Mouse (Mus musculus): ENCODE results near the gene Hist1h2ad. TPM values are rescaled to one million over a fixed set of nuclear protein-coding genes. Genes with fewer than 3 reads are reported as not detected.
"Not testable (repeated sequence)": the region's sequence is repeated elsewhere in the genome, so short reads cannot be mapped to it uniquely, and the experiment has no call there.

Hist1h2ad gene
- total RNA-seq, 2 experiments from 2014 or later = 9.0 to 9.1 TPM

DNA sequence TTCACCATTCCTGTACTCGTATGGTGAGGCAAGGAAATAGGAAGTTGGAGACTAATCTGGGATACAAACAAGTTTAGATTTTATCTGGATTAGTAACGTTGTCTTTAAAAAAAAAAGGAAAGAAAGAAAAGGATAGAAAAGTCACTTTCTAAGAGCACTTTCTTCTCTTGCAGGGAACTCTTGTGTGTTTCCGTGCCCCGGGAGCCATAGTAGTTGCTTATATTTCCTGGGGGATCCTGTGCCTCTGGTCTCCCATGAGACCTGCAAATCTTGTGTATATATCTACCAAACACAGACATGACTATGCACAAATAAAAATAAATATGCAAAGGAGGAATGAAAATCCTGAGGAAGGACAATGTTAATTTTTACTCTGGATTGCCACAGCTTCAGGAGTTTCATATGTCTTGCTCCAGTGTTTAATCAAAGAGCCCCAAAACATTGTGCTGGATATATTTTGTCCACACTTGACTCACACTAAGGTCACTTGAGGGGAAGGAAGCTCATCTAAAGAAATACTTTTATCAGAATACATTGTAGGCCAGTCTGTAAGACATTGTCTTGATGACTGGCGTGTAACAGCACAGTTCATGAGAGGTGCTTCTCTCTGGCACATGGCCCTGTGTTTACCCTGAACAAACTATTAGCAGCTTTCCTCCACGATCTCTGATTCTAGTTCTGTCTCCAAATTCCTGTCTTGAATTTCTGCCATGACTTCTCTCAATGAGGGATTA is 2.9 kb downstream of the Hist1h2ad start:
- intact Hi-C loops (cut with DNase I) = loop anchor here (5.0 kb wide), 1 partner anchor 180 kb away; the partner anchor contains the start of gene Hist1h4b
- DNase-seq (ENCODE audit: low spot score in 2 of 2) = no peak

DNA sequence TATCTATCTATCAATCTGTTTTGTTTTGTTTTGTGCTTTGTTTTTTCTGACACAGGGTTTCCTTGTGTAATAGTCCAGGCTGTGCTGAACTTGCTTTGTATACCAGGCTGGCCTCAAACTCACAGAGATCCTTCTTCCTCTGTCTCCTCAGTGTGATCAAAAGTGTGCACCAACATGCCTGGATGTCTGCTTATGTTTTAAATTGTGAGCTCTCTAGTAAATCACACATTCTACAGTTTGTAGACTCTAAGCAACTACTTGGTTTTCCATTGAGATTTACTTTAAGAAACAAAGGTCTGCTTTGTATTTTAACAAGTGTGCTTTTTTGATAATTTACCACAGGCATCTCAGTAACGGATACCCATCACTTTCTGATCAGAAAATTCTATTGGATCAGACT is 3.7 kb downstream of the Hist1h2ad start:
- intact Hi-C loops (cut with DNase I) = loop anchor here (5.0 kb wide), 1 partner anchor 179 kb away; the partner anchor contains the start of gene Hist1h4b
- DNase-seq (ENCODE audit: low spot score in 2 of 2) = no peak

DNA sequence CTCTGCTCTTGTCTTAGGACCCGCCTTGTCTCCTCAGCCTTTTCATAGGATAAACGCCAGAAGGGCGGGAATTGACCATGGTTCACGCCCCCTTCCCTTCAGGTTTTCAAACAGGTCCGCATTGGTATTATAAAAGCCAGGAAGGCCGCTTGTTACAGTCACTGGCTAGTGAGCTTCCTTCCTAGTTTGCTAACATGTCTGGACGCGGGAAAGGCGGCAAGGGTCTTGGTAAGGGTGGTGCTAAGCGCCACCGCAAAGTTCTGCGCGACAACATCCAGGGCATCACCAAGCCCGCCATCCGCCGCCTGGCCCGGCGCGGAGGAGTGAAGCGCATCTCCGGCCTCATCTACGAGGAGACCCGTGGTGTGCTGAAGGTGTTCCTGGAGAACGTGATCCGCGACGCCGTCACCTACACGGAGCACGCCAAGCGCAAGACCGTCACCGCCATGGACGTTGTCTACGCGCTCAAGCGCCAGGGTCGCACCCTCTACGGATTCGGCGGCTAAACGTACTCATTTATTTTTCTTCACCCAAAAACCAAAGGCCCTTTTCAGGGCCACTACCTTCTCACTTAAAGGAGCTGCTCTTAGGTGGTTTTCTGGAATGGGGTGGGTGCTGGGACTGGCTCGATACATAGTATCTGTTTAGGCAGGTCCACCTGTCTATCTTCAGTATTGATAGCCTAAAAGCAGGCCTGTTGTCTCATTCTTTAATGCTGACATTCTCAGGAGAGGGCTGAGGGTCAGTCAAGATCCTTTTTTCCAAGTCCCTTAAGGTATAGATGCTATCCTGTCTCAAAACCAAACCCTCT is 7.4 kb downstream of the Hist1h2ad start, which contains the start of gene Hist1h4d:
Gene Hist1h4d (plus strand): TSS at position 191 of the 811 bp plus-strand sequence.
- DNase-seq (ENCODE audit: low spot score in 2 of 2) = peak; percentile 98 to 99
- intact Hi-C loops (cut with DNase I) = loop anchor here (5.0 to 10.0 kb wide), 3 partner anchors 161 to 1827 kb away; partner anchors contain the start of genes Hist1h1b, Hist1h2ak, Hist1h2an and Hist1h2bn

DNA sequence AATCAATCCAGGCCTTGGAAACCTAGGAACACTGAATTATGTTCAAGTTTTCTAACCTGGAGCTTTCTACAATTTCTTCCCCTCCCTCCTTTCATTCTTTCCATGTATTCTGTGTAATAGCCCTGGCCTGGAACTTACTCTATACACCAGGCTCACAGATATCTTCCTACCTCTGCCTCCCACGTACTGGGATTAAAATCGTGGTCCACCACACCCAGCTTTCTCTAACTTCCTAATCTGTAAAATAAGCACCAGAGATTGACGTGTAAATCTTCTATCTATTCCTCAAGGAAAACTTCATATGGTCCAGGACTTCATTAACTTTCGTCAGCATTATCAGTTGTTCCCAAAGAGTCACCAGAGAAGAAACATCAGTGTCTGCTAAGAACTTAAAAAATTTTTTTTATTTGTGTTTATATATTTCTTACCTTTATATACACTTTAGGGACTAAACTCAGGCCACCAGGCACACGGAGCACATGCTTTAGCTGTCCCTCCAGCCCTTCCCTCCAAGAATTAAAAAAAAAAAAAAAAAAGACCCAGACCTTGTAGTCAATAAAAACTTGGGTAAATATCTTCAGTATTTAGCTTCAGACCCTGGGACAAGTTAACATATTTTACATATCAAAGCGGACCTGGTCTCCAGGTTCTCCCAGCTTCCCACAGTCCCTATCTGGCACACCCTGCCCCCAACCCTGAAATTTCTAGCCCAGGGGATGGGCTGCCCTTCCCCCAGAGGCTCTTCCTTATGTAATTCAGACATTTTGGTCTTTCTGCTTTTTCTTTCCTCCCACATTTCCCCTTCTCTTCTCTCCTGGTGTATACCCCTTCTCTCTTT is 8.3 kb downstream of the Hist1h2ad start:
- no peak for DNase-seq (ENCODE audit: low spot score in 2 of 2)
- intact Hi-C loops (cut with DNase I) = loop anchor here (5.0 to 10.0 kb wide), 3 partner anchors 160 to 1828 kb away; partner anchors contain the start of genes Hist1h1b, Hist1h2ak, Hist1h2an and Hist1h2bn

DNA sequence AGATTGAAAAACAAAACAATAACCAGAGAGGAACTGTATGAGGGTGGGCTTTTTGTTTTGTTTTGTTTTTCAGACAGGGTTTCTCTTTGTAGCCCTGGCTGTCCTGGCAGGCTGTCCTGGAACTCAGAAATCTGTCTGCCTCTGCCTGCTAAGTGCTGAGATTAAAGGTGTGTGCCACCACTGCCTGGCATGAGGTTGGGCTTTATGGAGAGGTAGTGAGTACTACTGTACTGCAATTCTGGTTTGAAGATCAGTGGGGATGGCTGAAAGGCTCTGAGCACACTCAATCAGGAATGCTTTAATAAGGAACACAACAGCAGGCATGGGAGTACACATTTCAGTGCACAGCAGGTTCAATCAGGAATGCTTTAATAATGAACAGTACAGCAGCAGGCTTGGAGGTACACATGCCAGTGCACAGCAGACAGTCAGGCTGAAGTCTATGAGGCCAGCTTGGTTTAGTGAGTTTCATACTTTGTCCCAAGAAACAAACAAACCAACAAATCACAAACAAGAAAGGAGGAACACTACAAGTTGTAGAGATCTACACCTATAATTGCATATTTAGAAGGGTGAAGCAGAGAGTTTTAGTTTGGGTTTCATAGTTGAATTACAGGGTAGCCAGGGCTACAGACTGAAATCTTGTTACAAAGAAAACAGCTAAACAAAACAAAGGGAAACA is 9.3 kb downstream of the Hist1h2ad start:
- intact Hi-C loops (cut with DNase I) = loop anchor here (5.0 to 10.0 kb wide), 3 partner anchors 159 to 1829 kb away; partner anchors contain the start of genes Hist1h1b, Hist1h2ak, Hist1h2an and Hist1h2bn

DNA sequence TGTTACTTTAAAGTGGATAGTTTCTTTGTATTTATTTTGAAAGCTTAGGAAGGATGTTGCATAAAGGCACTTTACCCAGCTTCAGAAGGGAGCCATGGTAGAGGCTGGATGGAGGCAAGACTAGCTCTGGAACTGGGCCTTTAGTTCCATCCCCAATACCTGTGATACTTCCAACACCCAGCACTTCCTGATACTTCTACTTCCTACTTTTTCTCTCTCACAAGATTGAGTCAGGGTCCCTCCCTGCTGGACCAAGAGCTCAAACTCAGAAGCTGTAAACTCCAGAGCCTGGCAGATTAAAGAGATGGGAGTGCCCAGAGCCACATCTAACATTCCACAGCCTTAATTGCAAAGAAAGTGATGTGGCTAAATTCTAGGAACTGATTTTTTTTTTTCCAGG is 10.2 kb downstream of the Hist1h2ad start:
- intact Hi-C loops (cut with DNase I) = loop anchor here (5.0 to 10.0 kb wide), 3 partner anchors 158 to 1830 kb away; partner anchors contain the start of genes Hist1h1b, Hist1h2ak, Hist1h2an and Hist1h2bn
- no peak for DNase-seq (ENCODE audit: low spot score in 2 of 2)

More for the DNA sequence above, 9.3 kb downstream of the Hist1h2ad start:
- DNase-seq (ENCODE audit: low spot score in 2 of 2) = no peak

DNA sequence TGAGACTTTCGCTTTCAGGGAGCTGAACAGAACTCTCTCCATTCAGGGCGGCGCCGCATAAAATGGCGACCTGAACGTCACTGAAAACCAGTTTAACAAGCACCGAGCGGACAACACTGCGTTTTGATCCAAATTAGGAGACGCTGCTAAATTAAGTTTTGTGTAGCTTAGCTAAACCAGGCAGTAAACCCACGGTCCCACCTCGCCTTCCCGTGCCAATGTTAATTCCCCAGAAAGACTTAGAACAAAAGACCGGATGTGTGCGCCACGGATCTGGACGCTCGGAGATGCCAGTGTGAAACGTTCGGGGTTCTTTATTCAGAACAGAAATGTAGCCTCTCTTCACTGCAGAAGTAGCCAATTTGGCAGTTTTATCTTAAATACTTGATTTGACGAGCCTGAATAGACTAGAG is 10.9 kb downstream of the Hist1h2ad start:
- peak; percentile 77 to 81 for DNase-seq (ENCODE audit: low spot score in 2 of 2)
- intact Hi-C loops (cut with DNase I) = loop anchor here (5.0 to 10.0 kb wide), 3 partner anchors 97 to 1830 kb away; partner anchors contain the start of genes Hist1h1b, Hist1h2ac, Hist1h2ak and Hist1h2an

DNA sequence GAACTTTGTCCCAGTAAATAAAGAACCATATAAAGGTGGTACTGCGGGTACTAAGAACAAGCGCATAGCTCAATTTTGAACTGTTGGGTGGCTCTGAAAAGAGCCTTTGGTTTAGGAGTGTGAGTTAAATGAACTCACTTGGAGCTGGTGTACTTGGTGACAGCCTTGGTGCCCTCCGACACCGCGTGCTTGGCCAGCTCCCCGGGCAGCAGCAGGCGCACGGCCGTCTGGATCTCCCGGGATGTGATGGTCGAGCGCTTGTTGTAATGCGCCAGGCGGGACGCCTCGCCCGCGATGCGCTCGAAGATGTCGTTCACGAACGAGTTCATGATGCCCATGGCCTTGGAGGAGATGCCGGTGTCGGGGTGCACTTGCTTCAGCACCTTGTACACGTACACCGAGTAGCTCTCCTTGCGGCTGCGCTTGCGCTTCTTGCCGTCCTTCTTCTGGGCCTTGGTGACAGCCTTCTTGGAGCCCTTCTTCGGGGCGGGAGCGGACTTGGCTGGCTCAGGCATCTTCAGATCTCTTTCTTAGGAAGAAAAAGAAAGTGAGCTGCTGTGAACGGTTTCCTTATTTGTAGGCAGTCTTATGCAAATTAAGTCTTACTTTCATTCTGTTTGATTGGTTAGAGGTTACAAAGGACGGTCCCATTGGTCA is 11.4 kb downstream of the Hist1h2ad start:
- peak; percentile 80 to 94 for DNase-seq (ENCODE audit: low spot score in 2 of 2)
- intact Hi-C loops (cut with DNase I) = loop anchor here (2.0 to 10.0 kb wide), 4 partner anchors 35 to 1831 kb away; partner anchors contain the start of genes Hist1h1b, Hist1h2ac, Hist1h2ak and Hist1h2an

DNA sequence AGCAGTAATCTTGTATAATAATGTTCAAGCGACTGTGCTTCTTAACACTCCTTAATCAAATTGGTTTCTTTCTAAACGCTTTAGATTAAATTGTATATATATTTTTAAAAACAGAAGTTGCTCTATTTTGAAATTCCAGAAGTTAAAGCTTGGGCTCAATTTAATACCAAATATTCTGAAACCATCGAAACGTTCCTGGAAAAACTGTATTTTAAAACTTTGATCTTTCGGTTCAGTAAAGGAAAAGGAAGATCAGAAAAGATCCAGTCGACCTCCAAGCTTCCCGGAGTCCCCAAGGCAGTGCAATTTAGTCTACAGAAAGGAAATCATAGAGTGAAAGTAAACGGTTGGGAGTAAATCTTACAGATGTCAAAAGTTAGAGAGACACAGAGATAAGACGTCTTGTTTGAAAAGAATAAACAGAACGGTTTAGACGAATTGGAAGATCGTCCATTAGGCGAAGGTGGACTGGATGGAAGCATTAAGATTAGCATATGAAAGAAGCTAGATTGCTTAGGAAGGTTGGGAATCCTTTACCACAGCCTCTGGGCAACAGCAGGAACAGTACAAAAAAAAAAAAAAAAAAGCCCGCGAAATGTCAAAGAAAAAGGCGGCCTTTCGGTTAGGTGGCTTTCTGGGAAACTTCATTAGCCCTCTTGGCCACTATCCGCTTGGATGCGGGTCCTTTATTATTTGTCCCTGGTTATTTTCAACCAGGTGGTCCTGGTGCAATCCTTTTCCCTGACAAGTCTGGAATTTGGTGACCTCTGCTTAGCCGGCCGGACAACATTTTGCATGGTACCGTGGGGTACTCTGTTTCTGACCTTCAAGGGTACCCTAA is 12.1 kb downstream of the Hist1h2ad start:
- intact Hi-C loops (cut with DNase I) = loop anchor here (2.0 to 10.0 kb wide), 4 partner anchors 34 to 1832 kb away; partner anchors contain the start of genes Hist1h1b, Hist1h2ac, Hist1h2ak and Hist1h2an
- peak in 1 of 2 experiments; percentile 14 for DNase-seq (ENCODE audit: low spot score in 2 of 2)

DNA sequence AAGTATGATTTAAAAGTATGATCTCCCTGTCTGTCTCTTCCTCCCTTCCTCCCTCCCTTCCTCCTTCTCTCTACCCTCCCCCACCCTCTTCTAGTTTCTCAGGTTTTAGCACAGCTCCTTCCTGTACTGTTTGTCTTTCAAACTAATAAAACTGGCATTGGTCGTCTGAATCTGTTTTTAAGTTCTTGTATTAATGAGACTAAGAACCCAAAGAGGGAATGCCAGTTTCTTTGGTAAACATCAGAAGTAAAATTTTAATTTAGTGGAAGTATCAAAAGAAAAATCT is 12.7 kb downstream of the Hist1h2ad start:
- no peak for DNase-seq (ENCODE audit: low spot score in 2 of 2)
- intact Hi-C loops (cut with DNase I) = loop anchor here (2.0 to 10.0 kb wide), 4 partner anchors 34 to 1832 kb away; partner anchors contain the start of genes Hist1h1b, Hist1h2ac, Hist1h2ak and Hist1h2an

DNA sequence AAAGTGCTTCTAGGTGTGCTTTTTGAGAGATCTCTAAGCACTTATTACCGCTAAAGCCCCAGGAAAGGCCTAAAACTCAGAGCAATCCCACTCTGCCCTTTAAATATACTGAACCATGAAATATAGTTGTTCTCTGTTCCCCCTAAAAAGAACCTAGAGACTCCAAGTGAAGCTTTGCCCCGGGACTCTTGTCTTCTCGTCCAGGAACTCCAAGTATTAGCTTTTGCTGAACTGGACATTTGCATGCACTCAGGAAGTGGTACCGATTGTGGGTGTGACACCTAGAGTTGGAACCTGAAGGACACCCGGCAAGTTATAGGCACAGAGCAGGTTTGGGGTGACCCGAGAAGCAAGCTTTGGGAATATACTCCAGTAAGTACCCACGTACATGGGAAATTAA is 17.0 kb downstream of the Hist1h2ad start:
- no peak for DNase-seq (ENCODE audit: low spot score in 2 of 2)
- intact Hi-C loops (cut with DNase I) = no loop called here

DNA sequence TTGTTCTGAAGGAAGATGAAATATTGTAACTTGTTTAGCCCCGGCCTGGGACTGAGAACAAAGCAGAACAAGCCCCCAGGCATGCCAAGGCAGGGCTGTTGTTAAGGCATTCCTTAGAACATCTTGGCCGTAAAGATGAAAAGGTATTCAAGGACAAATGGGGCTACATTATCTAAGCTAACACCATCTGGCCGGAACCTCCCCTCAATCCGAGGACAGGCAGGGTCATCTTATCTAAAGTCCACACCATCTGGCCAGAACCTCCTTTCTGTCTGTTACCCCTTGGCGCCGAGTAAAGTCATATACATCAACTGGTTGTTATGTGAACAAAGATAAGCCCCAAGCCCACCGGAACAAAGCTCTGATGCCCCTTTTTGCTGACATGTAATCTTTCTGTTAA is 17.7 kb downstream of the Hist1h2ad start:
- intact Hi-C loops (cut with DNase I); DNase-seq (ENCODE audit: low spot score in 2 of 2): not testable (repeated sequence)

DNA sequence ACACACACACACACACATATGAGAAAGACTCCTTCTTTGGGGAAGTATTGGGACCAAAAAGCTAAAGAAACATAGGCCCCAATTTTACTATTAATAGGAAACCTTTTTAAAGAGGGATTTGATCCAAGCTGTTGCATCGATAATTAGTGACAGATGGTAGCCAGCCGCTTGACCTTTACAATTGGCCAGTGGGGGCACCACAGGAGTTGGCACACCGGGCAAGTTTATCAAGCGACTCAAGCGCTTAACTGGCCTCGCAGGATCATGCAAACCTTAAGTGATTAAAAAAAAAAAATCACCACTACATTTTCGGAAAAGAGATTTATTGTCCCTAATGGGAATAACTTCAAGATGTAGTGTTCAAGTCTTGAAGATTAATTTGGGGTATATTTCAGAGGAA is 18.4 kb downstream of the Hist1h2ad start:
- DNase-seq (ENCODE audit: low spot score in 2 of 2) = no peak
- intact Hi-C loops (cut with DNase I) = no loop called here

DNA sequence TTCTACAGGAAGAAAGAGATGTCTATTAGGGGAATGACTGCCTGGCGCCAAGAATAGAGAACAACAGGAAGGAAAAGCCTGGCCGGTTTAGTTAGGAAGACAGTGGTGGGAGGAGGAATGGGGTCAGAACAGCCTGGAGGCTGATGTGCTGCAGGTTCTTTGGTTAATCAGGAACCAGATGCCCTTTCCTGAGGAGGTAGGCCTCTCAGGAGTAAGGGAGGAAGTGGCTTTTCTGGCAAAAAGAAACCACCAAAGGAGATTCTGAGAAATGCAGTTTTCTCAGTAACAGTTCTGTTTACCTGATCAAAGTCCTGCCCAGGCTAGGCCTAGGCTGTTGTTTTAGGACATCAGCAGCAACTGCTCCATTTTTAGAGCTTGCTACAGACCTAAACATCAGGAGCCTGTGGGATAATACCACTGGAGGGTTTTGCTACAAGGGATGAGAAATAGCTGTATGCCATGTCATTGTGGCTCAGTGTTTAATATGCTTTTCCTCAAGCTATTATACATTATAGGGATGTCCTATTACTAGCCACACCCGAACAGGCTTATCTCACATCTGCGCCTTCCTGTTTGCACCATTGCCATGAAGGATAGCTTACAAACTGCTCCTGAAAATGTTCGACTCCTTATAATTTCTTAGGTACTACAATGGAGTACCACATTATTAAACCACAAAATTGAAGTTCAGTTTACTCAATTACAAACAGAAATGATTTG is 19.0 kb downstream of the Hist1h2ad start:
- intact Hi-C loops (cut with DNase I) = no loop called here

DNA sequence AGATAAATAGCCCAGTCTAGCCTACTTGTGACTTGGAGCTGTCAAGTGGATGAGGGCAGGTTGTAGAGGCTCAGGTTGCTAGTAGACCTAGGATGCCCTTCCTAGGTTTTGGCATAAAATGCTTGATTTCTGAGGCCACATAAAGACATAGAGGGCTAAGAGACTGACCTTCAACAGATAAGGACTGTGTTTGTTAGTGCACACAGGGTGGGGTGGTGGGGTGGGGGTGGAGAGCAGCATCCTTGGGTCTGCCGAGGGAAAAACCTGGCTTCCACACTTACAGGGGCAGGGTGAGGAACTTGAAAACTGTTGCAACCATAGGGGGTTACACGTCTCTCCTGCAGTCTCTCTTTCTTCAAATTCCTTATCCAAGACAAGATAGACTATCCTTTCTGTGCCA is 21.0 kb downstream of the Hist1h2ad start:
- no peak for DNase-seq (ENCODE audit: low spot score in 2 of 2)
- intact Hi-C loops (cut with DNase I) = no loop called here

More for the DNA sequence above, 19.0 kb downstream of the Hist1h2ad start:
- DNase-seq (ENCODE audit: low spot score in 2 of 2) = no peak

DNA sequence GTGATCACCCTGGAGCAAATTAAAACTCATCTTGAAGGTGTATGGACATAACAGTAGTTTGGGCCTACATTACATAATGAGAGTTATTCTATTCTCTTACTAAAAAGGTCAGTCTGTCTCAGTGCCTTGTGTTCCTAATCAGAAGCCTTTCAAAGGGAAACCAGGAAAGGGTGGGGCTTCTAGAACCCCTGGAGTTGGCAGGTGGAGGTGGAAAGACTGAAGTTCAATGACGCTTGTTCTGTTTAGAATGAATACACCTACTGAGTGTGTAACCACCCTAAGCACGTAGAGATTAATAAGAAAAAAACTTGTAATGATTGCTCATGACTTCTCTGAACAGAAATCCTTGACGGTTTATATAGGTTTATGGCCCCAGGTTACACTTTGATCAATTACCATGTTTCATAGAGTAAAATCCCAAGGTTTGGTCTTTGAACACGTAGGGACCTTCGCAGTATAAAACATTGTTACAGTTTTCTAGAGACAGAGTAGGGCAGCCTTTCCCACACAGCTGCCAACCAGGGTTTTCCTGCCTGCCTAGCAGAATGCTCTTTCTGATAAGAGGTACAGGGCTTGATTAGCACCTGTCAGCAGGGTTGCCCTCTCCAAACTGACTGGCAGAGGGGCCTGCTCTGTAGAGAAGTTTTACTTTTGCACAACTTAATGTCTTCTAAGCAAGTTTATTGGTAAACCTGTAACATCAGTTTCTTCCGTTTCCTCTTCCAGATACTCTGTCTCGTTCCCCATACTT is 21.6 kb downstream of the Hist1h2ad start:
- DNase-seq (ENCODE audit: low spot score in 2 of 2) = no peak
- intact Hi-C loops (cut with DNase I) = no loop called here

All from left cerebral cortex, postnatal 25 days (tissue).